Mouse (Mus musculus) bone marrow, adult 2 months (tissue): ENCODE results near the gene Wnk4.

Experiments used
- CTCF ChIP-seq: fragments of 200-500 bp; IDR thresholded peaks from 2 replicates; pipeline ENCODE4 v1.5.1; 2011; ENCODE audit warnings: low read length, control low read depth; ENCODE audit not compliant: control insufficient read depth, insufficient read depth
- POLR2A ChIP-seq: fragments of 200-500 bp; IDR thresholded peaks from 2 replicates; pipeline ENCODE4 v1.6.1; 2011; ENCODE audit warnings: low read depth, mild to moderate bottlenecking, control low read depth, low read length, borderline replicate concordance; ENCODE audit not compliant: control insufficient read depth

- TF ChIP-seq POLR2A (no peak), CTCF (no peak)
Observed at GRCm38 (mm10) chr11:101324763-101325162, 64.4 kb downstream of the Wnk4 start, which contains the start of gene Aoc2.
